Mouse (Mus musculus) fibroblast of lung, adult 2 months (primary cell): ENCODE results near the gene Cadps.
A peak's percentile ranks its signal among the peaks of the same experiment; 100 is the strongest.

Source experiments
- DNase-seq: peaks from one replicate; pipeline ENCODE4 v3.0.0-alpha.2; 2011; ENCODE audit warnings: low read depth

The Cadps gene

GRCm38 (mm10) chr14:12462206-12462605 is 360.7 kb downstream of the Cadps start:
- no peak for DNase-seq

GRCm38 (mm10) chr14:12459700-12460099 is 363.2 kb downstream of the Cadps start:
- DNase-seq: no peak

- no peak for DNase-seq
These were observed 367.8 kb downstream of the Cadps start for GRCm38 (mm10) chr14:12455064-12455591.

- DNase-seq: no peak
These were observed 372.1 kb downstream of the Cadps start for GRCm38 (mm10) chr14:12450807-12451206.

- DNase-seq: no peak
These were observed 374.0 kb downstream of the Cadps start for GRCm38 (mm10) chr14:12448883-12449282.

GRCm38 (mm10) chr14:12441019-12441418 is 381.9 kb downstream of the Cadps start:
- no peak for DNase-seq

- DNase-seq: no peak
These were observed 384.9 kb downstream of the Cadps start for GRCm38 (mm10) chr14:12437976-12438375.

- DNase-seq: no peak
These were observed 385.5 kb downstream of the Cadps start for GRCm38 (mm10) chr14:12437422-12437821.

GRCm38 (mm10) chr14:12436903-12437368 is 385.9 kb downstream of the Cadps start:
- DNase-seq: no peak

GRCm38 (mm10) chr14:12428021-12428654 is 394.7 kb downstream of the Cadps start:
- peak; percentile 28 for DNase-seq

- no peak for DNase-seq
These were observed 397.6 kb downstream of the Cadps start for GRCm38 (mm10) chr14:12425311-12425710.

GRCm38 (mm10) chr14:12410276-12410675 is 412.6 kb downstream of the Cadps start:
- DNase-seq: no peak

- no peak for DNase-seq
These were observed 413.1 kb downstream of the Cadps start for GRCm38 (mm10) chr14:12409811-12410210.

GRCm38 (mm10) chr14:12406588-12406987 is 416.3 kb downstream of the Cadps start:
- DNase-seq: no peak

- no peak for DNase-seq
These were observed 417.7 kb downstream of the Cadps start for GRCm38 (mm10) chr14:12405201-12405600.

GRCm38 (mm10) chr14:12404724-12405123 is 418.2 kb downstream of the Cadps start:
- no peak for DNase-seq

- DNase-seq: no peak
These were observed 418.8 kb downstream of the Cadps start for GRCm38 (mm10) chr14:12404052-12404451.

- peak; percentile 16 for DNase-seq
These were observed 422.8 kb downstream of the Cadps start for GRCm38 (mm10) chr14:12400116-12400515.

- DNase-seq: no peak
These were observed 425.3 kb downstream of the Cadps start for GRCm38 (mm10) chr14:12397561-12397960.

GRCm38 (mm10) chr14:12394318-12394717 is 428.6 kb downstream of the Cadps start:
- DNase-seq: no peak

- DNase-seq: no peak
These were observed 429.5 kb downstream of the Cadps start for GRCm38 (mm10) chr14:12393271-12393861.

- DNase-seq: no peak
These were observed 431.7 kb downstream of the Cadps start for GRCm38 (mm10) chr14:12391167-12391566.

GRCm38 (mm10) chr14:12388806-12389436 is 434.0 kb downstream of the Cadps start:
- no peak for DNase-seq
